Mouse (Mus musculus): Measurements from ENCODE around the gene Dnmt3l. TPM values are rescaled to one million over a fixed set of nuclear protein-coding genes. Genes with fewer than 3 reads are reported as not detected.
A peak's percentile ranks its signal among the peaks of the same experiment; 100 is the strongest.
"Not testable (repeated sequence)": the region's sequence is repeated elsewhere in the genome, so short reads cannot be mapped to it uniquely, and the experiment has no call there.

The Dnmt3l gene
- total and polyA plus RNA-seq, 3 experiments: 0.10 to 0.21 TPM; not detected in 1

DNA sequence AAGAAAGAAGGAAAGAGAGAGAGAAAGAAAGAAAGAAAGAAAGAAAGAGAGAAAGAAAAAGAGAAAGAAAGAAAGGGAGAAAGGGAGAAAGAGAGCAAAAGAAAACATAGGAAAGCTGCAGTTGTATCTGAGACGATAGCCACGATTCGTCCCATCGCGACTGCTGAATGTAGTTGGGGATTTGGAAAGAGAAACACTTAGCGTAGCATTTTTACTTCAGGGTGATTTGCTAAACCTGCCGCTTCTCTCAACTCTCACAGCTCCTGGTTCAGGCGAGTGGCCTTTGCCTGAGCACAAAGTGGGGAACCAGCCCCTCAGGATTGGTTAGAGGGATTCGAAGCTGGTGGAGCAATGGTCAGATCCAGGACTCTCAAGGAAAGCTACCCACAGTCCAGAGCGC lies 31.4 kb upstream of the Dnmt3l start:
- Histone ChIP-seq H3K4me3 (no peak overlapping the region), H3K36me3 (ENCODE audit: control insufficient read depth, insufficient read depth, low read length) (no peaks in the 10 kb centered on the region), H3K27ac (peak overlapping the region; percentile 96; the same call in 1 of the 2 replicates), H3K27me3 (ENCODE audit: control insufficient read depth, insufficient read depth, low read length) (no peaks in the 10 kb centered on the region), H3K9ac (ENCODE audit: low read depth, low read length) (no peak overlapping the region), H3K4me1 (ENCODE audit: control insufficient read depth, insufficient read depth, low read length) (peaks cover 10% of the 10 kb centered on the region), H3K79me2 (replicated peaks; ENCODE audit: control insufficient read depth, insufficient read depth, low read length) (peaks cover under 1% of the 10 kb centered on the region; the same call in 1 of the 2 replicates)
- TF ChIP-seq POLR2A (IDR thresholded peaks at IDR 0.05; ENCODE audit: insufficient read depth, low read depth, low read length) (no peak), EP300 (IDR thresholded peaks at IDR 0.05; ENCODE audit: insufficient read depth, low read depth, low read length) (no peak), CTCF (IDR thresholded peaks at IDR 0.05) (no peak)
- intact Hi-C loops (cut with DNase I): no loop called here
- DNase-seq: peak in 1 of 2 experiments; percentile 20
- 24% methylated on average over 10 of the region's 10 CpGs for WGBS

DNA sequence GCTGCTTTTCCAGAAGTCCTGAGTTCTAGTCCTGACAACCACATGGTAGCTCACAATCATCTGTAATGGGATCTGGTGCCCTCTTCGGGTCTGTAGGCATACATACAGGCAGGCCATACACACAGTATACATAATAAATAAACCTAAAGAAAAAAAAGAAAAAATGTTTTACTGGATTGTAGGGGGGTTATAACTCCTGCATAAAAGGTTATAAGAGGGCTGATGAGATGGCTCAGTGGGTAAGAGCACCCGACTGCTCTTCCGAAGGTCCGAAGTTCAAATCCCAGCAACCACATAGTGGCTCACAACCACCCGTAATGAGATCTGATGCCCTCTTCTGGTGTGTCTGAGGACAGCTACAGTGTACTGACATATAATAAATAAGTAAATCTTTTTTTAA lies 30.6 kb upstream of the Dnmt3l start:
- H3K79me2 ChIP-seq (replicated peaks; ENCODE audit: control insufficient read depth, insufficient read depth, low read length); H3K36me3 ChIP-seq (ENCODE audit: control insufficient read depth, insufficient read depth, low read length); intact Hi-C loops (cut with DNase I); H3K27ac ChIP-seq; DNase-seq; H3K9ac ChIP-seq (ENCODE audit: low read depth, low read length); H3K27me3 ChIP-seq (ENCODE audit: control insufficient read depth, insufficient read depth, low read length); H3K4me3 ChIP-seq: not testable (repeated sequence)
- H3K4me1 ChIP-seq (ENCODE audit: control insufficient read depth, insufficient read depth, low read length): peaks cover 12% of the 10 kb centered on the region
- 90% methylated on average over 5 of the region's 5 CpGs for WGBS

DNA sequence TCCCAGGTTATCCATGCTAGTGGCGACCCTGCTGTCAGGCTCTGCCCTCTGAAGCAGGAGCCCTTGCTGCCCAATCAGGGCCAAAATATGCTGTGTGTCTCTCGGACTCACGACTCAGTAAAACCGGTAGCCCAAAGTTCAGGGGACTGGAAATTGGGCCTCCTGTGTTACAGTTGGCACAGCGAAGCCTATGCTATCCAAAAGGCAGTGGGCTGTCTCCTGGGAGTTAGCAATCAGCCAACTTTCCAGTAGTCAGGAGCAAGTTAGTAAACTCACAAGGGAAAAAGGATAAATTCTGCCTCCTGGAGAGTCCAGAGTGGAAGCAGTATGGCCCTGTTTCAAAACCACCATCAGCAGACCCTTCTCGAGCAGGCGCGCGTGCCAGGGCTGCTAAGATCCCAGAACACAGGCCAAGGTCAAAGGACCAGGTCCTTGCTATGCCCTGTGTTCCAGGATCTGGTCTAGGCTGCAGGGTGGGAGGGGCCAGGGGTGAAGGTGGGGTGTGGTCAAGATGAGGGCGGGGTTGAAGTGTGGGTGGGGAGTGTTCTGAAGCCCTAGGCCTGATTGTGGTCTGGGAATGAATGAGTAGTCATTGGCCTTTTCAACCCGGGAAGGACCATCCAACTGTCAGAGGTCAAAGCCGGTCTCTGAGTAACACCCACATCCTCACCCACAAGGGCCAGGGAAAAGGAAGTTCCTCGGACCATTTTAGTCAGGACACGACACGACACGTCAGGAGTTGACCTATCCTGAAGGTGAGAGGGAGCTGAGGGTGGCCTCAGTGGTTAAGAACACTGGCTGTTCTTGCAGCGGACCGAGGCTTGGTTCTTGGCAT lies 28.9 kb upstream of the Dnmt3l start:
- no peaks in the 10 kb centered on the region for H3K36me3 ChIP-seq (ENCODE audit: control insufficient read depth, insufficient read depth, low read length)
- H3K79me2 ChIP-seq (replicated peaks; ENCODE audit: control insufficient read depth, insufficient read depth, low read length): no peaks in the 10 kb centered on the region
- no peak overlapping the region for H3K9ac ChIP-seq (ENCODE audit: low read depth, low read length)
- H3K4me3 ChIP-seq: no peak overlapping the region
- no peak for TF ChIP-seq EP300 (IDR thresholded peaks at IDR 0.05; ENCODE audit: insufficient read depth, low read depth, low read length)
- WGBS: 87% methylated on average over 18 of the region's 18 CpGs
- intact Hi-C loops (cut with DNase I): no loop called here
- no peaks in the 10 kb centered on the region for H3K27me3 ChIP-seq (ENCODE audit: control insufficient read depth, insufficient read depth, low read length)
- DNase-seq: no peak
- no peak overlapping the region for H3K27ac ChIP-seq
- peaks cover 11% of the 10 kb centered on the region for H3K4me1 ChIP-seq (ENCODE audit: control insufficient read depth, insufficient read depth, low read length)

DNA sequence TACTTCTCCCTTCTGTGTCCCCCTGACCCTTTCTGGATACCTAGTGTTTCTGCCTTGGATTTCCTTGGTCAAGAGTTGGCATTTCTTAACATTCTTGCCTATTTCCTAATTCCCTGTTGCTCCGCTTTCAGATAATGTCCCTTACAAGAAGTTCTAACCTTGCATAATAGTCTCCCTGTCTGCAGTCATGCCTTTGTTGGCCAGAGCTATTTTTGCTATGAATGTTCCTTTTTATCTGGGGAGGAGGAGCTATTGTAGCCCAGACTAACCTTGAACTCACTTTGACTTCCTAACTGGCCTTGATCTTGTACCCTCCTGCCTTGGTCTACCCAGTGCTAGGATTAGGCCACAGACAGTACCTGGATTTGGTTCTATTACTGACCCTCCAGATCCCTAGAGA lies 26.3 kb upstream of the Dnmt3l start:
- intact Hi-C loops (cut with DNase I): no loop called here
- peaks cover 3% of the 10 kb centered on the region for H3K4me1 ChIP-seq (ENCODE audit: control insufficient read depth, insufficient read depth, low read length)
- H3K27ac ChIP-seq: peak overlapping the region; percentile 87
- WGBS: 46% methylated on average over 1 of the region's 1 CpGs
- H3K9ac ChIP-seq (ENCODE audit: low read depth, low read length): no peak overlapping the region
- H3K27me3 ChIP-seq (ENCODE audit: control insufficient read depth, insufficient read depth, low read length): no peaks in the 10 kb centered on the region
- H3K36me3 ChIP-seq (ENCODE audit: control insufficient read depth, insufficient read depth, low read length): no peaks in the 10 kb centered on the region
- peak in 1 of 2 experiments; percentile 26 for DNase-seq
- no peak for TF ChIP-seq CTCF (IDR thresholded peaks at IDR 0.05)
- TF ChIP-seq POLR2A (IDR thresholded peaks at IDR 0.05; ENCODE audit: insufficient read depth, low read depth, low read length): no peak
- no peak for TF ChIP-seq EP300 (IDR thresholded peaks at IDR 0.05; ENCODE audit: insufficient read depth, low read depth, low read length)
- no peak overlapping the region for H3K4me3 ChIP-seq
- H3K79me2 ChIP-seq (replicated peaks; ENCODE audit: control insufficient read depth, insufficient read depth, low read length): no peaks in the 10 kb centered on the region

DNA sequence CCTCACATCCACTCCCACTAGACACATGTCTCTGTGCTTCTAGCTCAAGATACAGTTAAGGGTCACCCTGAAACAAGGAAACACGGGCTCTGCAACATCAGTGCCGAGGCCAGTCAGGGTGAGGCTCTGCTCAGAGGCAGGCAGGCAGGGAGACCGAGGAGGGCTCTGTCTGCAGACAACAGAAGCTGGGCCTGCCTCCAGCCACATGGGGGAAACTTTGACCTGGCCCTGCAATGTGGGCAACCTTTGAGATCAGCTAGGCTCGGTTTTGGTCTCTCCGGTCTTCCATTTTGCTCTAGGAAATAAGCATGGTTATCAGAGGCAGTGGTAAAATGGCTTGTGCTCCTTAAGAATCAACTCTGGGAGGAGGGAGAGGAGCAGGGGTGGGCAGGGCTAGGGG lies 25.4 kb upstream of the Dnmt3l start:
- intact Hi-C loops (cut with DNase I): no loop called here
- H3K4me1 ChIP-seq (ENCODE audit: control insufficient read depth, insufficient read depth, low read length): peaks cover 3% of the 10 kb centered on the region
- WGBS: 52% methylated on average over 5 of the region's 5 CpGs
- no peak overlapping the region for H3K4me3 ChIP-seq
- no peak for DNase-seq
- TF ChIP-seq POLR2A (IDR thresholded peaks at IDR 0.05; ENCODE audit: insufficient read depth, low read depth, low read length) (no peak), EP300 (IDR thresholded peaks at IDR 0.05; ENCODE audit: insufficient read depth, low read depth, low read length) (no peak), CTCF (IDR thresholded peaks at IDR 0.05) (no peak)
- no peaks in the 10 kb centered on the region for H3K79me2 ChIP-seq (replicated peaks; ENCODE audit: control insufficient read depth, insufficient read depth, low read length)
- H3K36me3 ChIP-seq (ENCODE audit: control insufficient read depth, insufficient read depth, low read length): no peaks in the 10 kb centered on the region
- H3K9ac ChIP-seq (ENCODE audit: low read depth, low read length): no peak overlapping the region
- peak overlapping the region; percentile 87; the same call in 1 of the 2 replicates for H3K27ac ChIP-seq
- no peaks in the 10 kb centered on the region for H3K27me3 ChIP-seq (ENCODE audit: control insufficient read depth, insufficient read depth, low read length)

DNA sequence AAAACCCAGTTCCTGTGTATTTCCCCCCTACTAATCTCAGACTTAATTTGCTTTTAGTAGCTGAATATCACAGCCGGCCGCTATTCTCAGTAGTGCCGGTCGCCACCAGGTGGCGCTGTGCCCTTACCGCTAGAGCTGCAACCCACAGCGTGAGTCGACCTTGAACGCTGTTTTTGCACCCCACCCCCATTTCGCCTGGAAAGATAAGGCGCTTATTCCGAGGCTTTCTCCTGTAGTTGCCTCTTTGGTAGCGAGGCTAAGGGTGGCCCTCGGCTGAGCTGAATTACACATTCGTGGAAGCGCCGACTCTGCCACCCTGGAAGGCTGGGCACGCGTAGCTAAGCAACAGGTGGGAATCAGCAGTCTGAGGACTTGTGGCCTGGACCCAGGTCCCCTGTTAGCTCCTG lies 22.9 kb upstream of the Dnmt3l start:
- Histone ChIP-seq H3K9ac (ENCODE audit: low read depth, low read length) (no peak overlapping the region), H3K36me3 (ENCODE audit: control insufficient read depth, insufficient read depth, low read length) (no peaks in the 10 kb centered on the region), H3K27ac (peak overlapping the region; percentile 73), H3K4me3 (peak overlapping the region; percentile 27; the same call in 1 of the 2 replicates), H3K4me1 (ENCODE audit: control insufficient read depth, insufficient read depth, low read length) (peaks cover 3% of the 10 kb centered on the region), H3K27me3 (ENCODE audit: control insufficient read depth, insufficient read depth, low read length) (no peaks in the 10 kb centered on the region), H3K79me2 (replicated peaks; ENCODE audit: control insufficient read depth, insufficient read depth, low read length) (no peaks in the 10 kb centered on the region)
- peak; percentile 36; the same call in 1 of the 2 replicates for TF ChIP-seq POLR2A (IDR thresholded peaks at IDR 0.05; ENCODE audit: insufficient read depth, low read depth, low read length)
- peak; percentile 99; the same call in 1 of the 2 replicates for TF ChIP-seq CTCF (IDR thresholded peaks at IDR 0.05)
- TF ChIP-seq EP300 (IDR thresholded peaks at IDR 0.05; ENCODE audit: insufficient read depth, low read depth, low read length): 0 out of 2 replicates have a peak, but pooled peaks have one; percentile 41
- intact Hi-C loops (cut with DNase I): no loop called here
- peak; percentile 76 to 83 for DNase-seq
- 10% methylated on average over 19 of the region's 19 CpGs for WGBS
